Mouse (Mus musculus): ENCODE data around the gene Rpl9. TPM values are rescaled to one million over a fixed set of nuclear protein-coding genes. Genes with fewer than 3 reads are reported as not detected.

Rpl9 gene
- total RNA-seq, 2 experiments from 2014 or later = 1,010 to 1,162 TPM

GRCm38 (mm10) chr5:65385704-65386103, 5.5 kb downstream of the Rpl9 start:
- DNase-seq (ENCODE audit: low spot score in 2 of 2) = no peak

GRCm38 (mm10) chr5:65374746-65375145, 16.5 kb downstream of the Rpl9 start:
- no peak for DNase-seq (ENCODE audit: low spot score in 2 of 2)

GRCm38 (mm10) chr5:65371551-65371950, 19.7 kb downstream of the Rpl9 start:
- no peak for DNase-seq (ENCODE audit: low spot score in 2 of 2)

- DNase-seq (ENCODE audit: low spot score in 2 of 2) = no peak
Observed at GRCm38 (mm10) chr5:65367837-65368236, 23.4 kb downstream of the Rpl9 start.

- DNase-seq (ENCODE audit: low spot score in 2 of 2) = no peak
Observed at GRCm38 (mm10) chr5:65357771-65358170, 33.5 kb downstream of the Rpl9 start.

GRCm38 (mm10) chr5:65356851-65357250, 34.4 kb downstream of the Rpl9 start:
- DNase-seq (ENCODE audit: low spot score in 2 of 2) = no peak

- DNase-seq (ENCODE audit: low spot score in 2 of 2) = no peak
Observed at GRCm38 (mm10) chr5:65354985-65355384, 36.3 kb downstream of the Rpl9 start.

- no peak for DNase-seq (ENCODE audit: low spot score in 2 of 2)
Observed at GRCm38 (mm10) chr5:65354097-65354496, 37.1 kb downstream of the Rpl9 start.

GRCm38 (mm10) chr5:65350508-65350907, 40.7 kb downstream of the Rpl9 start:
- DNase-seq (ENCODE audit: low spot score in 2 of 2) = no peak

GRCm38 (mm10) chr5:65348168-65348567, 43.1 kb downstream of the Rpl9 start, which contains the start of gene Klb:
Klb (plus strand) TSS chr5:65348314.
- DNase-seq (ENCODE audit: low spot score in 2 of 2) = no peak

- no peak for DNase-seq (ENCODE audit: low spot score in 2 of 2)
Observed at GRCm38 (mm10) chr5:65340167-65340566, 51.1 kb downstream of the Rpl9 start.

GRCm38 (mm10) chr5:65338394-65338793, 52.9 kb downstream of the Rpl9 start:
- no peak for DNase-seq (ENCODE audit: low spot score in 2 of 2)

Other genes with a start within 250 kb of the Rpl9 start
- gene Wdr19, start 191.7 kb downstream of the Rpl9 start, total RNA-seq (2021) = 1 to 10 TPM; 4.0 to 5.8 TPM
- gene Rfc1, start 55.8 kb downstream of the Rpl9 start, total RNA-seq (2021) = 10 to 100 TPM; 41.2 to 43.6 TPM
- gene Klb, start 43.1 kb downstream of the Rpl9 start, total RNA-seq (2021) = 1 to 10 TPM; 1.4 to 3.7 TPM
- gene Lias, start 53 bp upstream of the Rpl9 start, total RNA-seq (2021) = 10 to 100 TPM; 45.3 to 59.0 TPM
- gene Ugdh, start 44.5 kb upstream of the Rpl9 start, total RNA-seq (2021) = 10 to 100 TPM; 40.8 to 41.9 TPM
- 1 to 10 TPM in 1 of 2 experiments, not detected in 1; 3.0 TPM for gene Gm43552, start 101.4 kb upstream of the Rpl9 start, total RNA-seq (2021)
- 10 to 100 TPM; 63.6 to 70.2 TPM for gene Smim14, start 145.7 kb upstream of the Rpl9 start, total RNA-seq (2021)
- 10 to 100 TPM; 77.9 to 88.6 TPM for gene Ube2k, start 145.8 kb upstream of the Rpl9 start, total RNA-seq (2021)

Data from gastrocnemius, postnatal 4 days (tissue).